Mouse (Mus musculus): ENCODE results near the gene Selenow. TPM values are rescaled to one million over a fixed set of nuclear protein-coding genes. Genes with fewer than 3 reads are reported as not detected.
A peak's percentile ranks its signal among the peaks of the same experiment; 100 is the strongest.
"Not testable (repeated sequence)": the region's sequence is repeated elsewhere in the genome, so short reads cannot be mapped to it uniquely, and the experiment has no call there.

Gene Selenow
- total RNA-seq, 2 experiments from 2014 or later, result 759 to 773 TPM

GRCm38 (mm10) chr7:15948381-15948941 is 26.3 kb upstream of the Selenow start:
- peak; percentile 94 for DNase-seq

GRCm38 (mm10) chr7:15947653-15948260 is 25.6 kb upstream of the Selenow start:
- intact Hi-C loops (cut with DNase I; ENCODE audit: low total_unique reads), result loop anchor here (2.0 to 5.0 kb wide), 2 partner anchors 19 to 780 kb away; partner anchors contain the start of gene Ehd2
- DNase-seq, result no peak

More at GRCm38 (mm10) chr7:15948381-15948941, 26.3 kb upstream of the Selenow start:
- intact Hi-C loops (cut with DNase I; ENCODE audit: low total_unique reads), result loop anchor here (2.0 to 5.0 kb wide), 2 partner anchors 18 to 779 kb away; partner anchors contain the start of gene Ehd2

DNA sequence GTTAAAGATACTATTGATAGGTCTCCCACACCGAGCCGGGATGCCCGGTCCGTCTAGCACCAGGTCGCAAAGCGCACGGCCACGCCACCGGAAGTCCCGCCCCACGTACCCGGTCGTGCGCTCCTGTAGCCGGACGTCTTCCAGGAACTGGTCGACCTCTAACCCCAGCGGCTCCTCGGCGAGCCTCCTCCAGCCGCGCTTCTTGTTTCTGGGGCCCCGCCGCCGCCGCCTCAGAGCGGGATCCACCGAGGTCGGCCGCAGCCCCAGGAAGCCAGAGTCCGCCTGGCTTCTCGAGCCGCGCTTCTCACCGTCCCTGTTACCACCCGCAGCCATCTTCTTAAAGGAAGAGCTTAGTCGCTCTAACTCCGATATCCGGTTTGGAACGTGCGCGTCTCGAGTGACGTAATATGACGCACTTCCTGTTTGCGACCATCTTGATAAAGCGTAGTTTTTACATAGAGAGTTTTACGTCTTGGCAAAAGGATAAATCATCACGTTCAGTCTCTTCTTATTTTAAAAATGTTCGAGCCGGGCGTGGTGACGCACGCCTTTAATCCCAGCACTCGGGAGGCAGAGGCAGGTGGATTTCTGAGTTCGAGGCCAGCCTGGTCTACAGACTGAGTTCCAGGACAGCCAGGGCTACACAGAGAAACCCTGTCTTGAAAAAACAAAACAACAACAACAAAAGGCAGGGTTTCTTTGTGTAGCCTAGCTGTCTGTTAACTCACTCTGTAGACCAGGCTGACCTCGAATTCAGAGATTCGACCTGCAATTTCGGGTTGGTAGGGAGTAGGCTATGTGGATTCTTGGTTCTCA is 23.7 kb upstream of the Selenow start, which contains the start of gene Nop53:
TSS of gene Nop53 (minus strand) at position 354 of the 816 bp plus-strand sequence.
- peak; percentile 90 for DNase-seq
- intact Hi-C loops (cut with DNase I; ENCODE audit: low total_unique reads), result loop anchor here (5.0 kb wide), 1 partner anchor 781 kb away; no protein-coding TSS in a partner anchor

GRCm38 (mm10) chr7:15945211-15945610 is 23.0 kb upstream of the Selenow start:
- intact Hi-C loops (cut with DNase I; ENCODE audit: low total_unique reads), result loop anchor here (5.0 kb wide), 1 partner anchor 782 kb away; no protein-coding TSS in a partner anchor
- no peak for DNase-seq

DNA sequence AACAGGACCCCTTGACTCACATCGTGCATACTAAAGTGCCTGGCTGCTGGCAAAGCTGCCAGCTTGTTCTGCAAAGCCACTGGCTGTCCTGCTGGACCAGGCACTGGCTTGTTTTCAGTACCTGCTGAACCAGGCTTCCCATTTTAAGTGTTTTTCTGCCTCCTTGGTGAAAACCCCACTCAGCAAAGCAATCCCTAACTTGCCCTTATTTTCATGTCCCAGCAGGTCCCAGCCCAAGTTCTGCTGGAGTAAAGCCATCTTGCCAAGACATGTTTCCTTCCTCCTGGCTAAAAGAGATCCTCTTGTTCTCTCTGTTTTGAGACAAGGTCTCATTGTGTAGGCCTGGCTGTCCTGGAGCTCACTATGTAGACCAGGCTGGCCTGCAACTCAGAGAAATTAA is 22.1 kb upstream of the Selenow start:
- no peak for DNase-seq
- intact Hi-C loops (cut with DNase I; ENCODE audit: low total_unique reads), result no loop called here

- no peak for DNase-seq
- intact Hi-C loops (cut with DNase I; ENCODE audit: low total_unique reads), result no loop called here
These were observed 16.4 kb upstream of the Selenow start for GRCm38 (mm10) chr7:15938621-15939020.

GRCm38 (mm10) chr7:15937491-15937890 is 15.3 kb upstream of the Selenow start:
- intact Hi-C loops (cut with DNase I; ENCODE audit: low total_unique reads), result no loop called here
- no peak for DNase-seq

GRCm38 (mm10) chr7:15933437-15934359 is 11.5 kb upstream of the Selenow start:
- intact Hi-C loops (cut with DNase I; ENCODE audit: low total_unique reads), result loop anchor here (5.0 kb wide), 1 partner anchor 44 kb away; no protein-coding TSS in a partner anchor
- DNase-seq, result peak; percentile 49

DNA sequence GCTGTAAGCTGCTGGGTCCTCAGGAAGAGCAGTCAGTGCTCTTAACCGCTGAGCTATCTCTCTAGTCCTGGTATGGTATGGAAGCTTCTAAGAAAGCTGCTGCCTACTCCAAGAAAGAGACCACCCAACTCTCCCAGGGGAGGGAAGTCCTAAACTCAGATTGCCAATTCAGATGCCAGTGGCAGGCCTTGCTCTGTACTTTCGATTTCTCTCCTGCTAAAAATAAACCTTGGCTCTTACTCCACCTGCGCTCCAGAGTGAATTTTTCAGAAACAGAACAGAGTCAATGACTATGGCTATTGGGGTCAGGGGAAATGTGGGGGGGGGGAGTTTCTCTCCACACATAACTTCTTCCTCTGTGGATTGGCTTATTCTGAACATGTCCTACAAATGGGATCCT is 9.4 kb upstream of the Selenow start:
- intact Hi-C loops (cut with DNase I; ENCODE audit: low total_unique reads), result loop anchor here (5.0 kb wide), 1 partner anchor 46 kb away; no protein-coding TSS in a partner anchor
- DNase-seq, result no peak

DNA sequence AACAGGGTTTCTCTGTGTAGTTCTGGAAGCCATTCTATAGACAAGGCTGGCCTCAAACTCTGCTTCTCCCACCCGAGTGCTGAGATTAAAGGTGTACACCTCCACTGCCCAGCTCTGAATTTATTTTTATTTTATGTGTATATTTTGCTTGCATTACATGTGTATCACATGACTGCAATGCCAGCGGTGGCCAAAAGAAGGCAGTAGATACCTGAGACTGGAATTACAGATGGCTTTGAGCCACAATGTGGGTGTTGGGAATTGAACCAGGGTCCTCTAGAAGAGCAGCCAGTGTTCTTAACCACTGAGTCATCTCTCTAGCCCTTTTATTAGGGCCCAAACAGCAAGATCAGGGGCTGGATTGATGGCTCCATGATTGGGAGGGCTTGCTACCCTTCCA is 8.3 kb upstream of the Selenow start:
- intact Hi-C loops (cut with DNase I; ENCODE audit: low total_unique reads), result loop anchor here (5.0 kb wide), 1 partner anchor 47 kb away; no protein-coding TSS in a partner anchor
- no peak for DNase-seq

DNA sequence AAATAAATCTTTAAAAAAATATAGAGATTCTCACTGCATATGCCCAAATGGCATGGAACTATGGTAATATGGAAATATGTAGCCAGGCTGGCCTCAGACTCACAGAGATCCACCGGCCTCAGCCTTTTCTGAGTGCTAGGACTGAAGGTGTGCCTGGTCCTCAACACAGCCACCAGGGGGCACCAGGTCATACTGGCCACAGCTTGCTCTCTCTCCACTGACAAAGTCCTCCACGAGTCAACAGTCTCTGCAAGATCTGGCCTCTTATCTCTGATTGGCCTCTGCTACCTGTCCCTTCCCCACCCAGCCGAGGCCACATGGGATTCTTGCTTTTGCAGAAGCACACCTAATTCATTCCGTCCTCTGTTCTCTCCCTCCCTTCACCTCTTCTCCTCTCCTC is 7.7 kb upstream of the Selenow start:
- intact Hi-C loops (cut with DNase I; ENCODE audit: low total_unique reads), result loop anchor here (5.0 kb wide), 1 partner anchor 47 kb away; no protein-coding TSS in a partner anchor
- peak; percentile 74 for DNase-seq

- DNase-seq, result peak; percentile 62
- intact Hi-C loops (cut with DNase I; ENCODE audit: low total_unique reads), result no loop called here
These were observed 406 bp downstream of the Selenow start for GRCm38 (mm10) chr7:15921796-15922195.

GRCm38 (mm10) chr7:15920645-15921190 is 1.5 kb downstream of the Selenow start:
- DNase-seq, result no peak
- intact Hi-C loops (cut with DNase I; ENCODE audit: low total_unique reads), result no loop called here

DNA sequence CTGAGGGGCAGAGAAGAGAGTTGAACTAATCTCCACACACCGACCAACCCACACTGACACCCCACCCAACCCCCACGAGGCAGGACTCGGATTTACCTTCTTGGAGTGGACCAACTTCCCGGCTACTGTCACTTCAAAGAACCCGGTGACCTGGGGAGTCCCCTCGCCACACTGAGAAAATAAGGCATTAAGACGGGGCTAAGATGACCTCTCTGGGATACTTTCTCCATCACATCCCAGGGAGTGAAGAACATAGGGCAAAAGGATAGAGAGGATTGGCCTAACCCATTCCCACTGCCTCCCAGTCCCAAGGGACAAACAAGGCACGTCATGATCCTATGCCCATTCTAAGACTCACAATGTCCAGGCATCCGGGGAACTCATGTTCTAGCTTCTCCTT is 2.3 kb downstream of the Selenow start:
- intact Hi-C loops (cut with DNase I; ENCODE audit: low total_unique reads), result no loop called here

GRCm38 (mm10) chr7:15918371-15918770 is 3.8 kb downstream of the Selenow start:
- DNase-seq, result no peak
- intact Hi-C loops (cut with DNase I; ENCODE audit: low total_unique reads), result no loop called here

More for the DNA sequence above, 2.3 kb downstream of the Selenow start:
- no peak for DNase-seq

DNA sequence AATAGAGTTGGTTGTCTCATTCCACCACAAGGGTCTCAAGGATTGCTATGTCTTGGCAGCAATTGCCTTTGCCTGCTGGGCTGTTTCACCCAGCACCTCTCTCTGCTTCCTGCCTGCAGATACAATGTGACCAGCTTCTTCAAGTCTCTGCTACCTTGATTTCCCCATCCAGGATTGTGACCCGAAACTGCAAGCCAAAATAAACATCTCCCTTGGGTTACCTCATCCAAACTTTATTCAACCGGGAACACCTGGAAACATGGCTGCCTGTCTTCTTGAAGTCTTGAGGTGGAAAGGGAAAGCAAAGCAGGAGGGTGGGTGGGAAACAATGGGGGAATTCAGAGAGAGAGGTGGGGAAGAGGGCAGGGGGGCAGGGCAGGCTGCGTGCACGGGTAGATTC is 5.2 kb downstream of the Selenow start:
- intact Hi-C loops (cut with DNase I; ENCODE audit: low total_unique reads), result no loop called here
- no peak for DNase-seq

- intact Hi-C loops (cut with DNase I; ENCODE audit: low total_unique reads), result no loop called here
These were observed 6.0 kb downstream of the Selenow start for GRCm38 (mm10) chr7:15916134-15916723.

DNA sequence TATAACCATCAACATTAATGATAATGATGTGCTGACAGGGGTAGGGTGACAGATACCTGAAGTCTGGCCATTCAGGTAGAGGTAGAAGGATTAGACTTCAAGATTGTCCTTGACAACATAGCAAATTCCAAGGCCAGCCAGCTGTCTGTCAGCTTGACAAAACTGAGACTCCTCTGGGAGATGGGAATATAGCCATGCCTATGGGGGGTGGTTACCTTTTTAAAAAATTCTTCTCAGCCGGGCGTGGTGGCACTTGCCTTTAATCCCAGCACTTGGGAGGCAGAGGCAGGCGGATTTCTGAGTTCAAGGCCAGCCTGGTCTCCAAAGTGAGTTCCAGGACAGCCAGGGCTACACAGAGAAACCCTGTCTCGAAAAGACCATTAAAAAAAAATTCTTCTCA is 6.5 kb downstream of the Selenow start:
- DNase-seq; intact Hi-C loops (cut with DNase I; ENCODE audit: low total_unique reads): not testable (repeated sequence)

More at GRCm38 (mm10) chr7:15916134-15916723, 6.0 kb downstream of the Selenow start:
- DNase-seq, result no peak
